Mouse (Mus musculus) liver, embryonic 11.5 days (tissue): ENCODE results near the gene Cabp1. TPM values are rescaled to one million over a fixed set of nuclear protein-coding genes. Genes with fewer than 3 reads are reported as not detected.

Experiments
- ATAC-seq: fragments of 200-750 bp; cut with Nextera tagmentation; replicated peaks from 2 replicates; pipeline ENCODE4 v1.8.0; 2017; ENCODE audit warnings: moderate number of reproducible peaks, mild to moderate bottlenecking, moderate TSS enrichment, moderate library complexity; ENCODE audit not compliant: low FRiP score
- DNase-seq: peaks from one replicate; pipeline ENCODE4 v3.0.0-alpha.2; 2017; ENCODE audit warnings: low spot score
- H3K27ac ChIP-seq: fragments of 300-500 bp; sonication (generic); 2 replicates; pipeline ENCODE4 v1.5.1; 2014; ENCODE audit warnings: mild to moderate bottlenecking, low read depth, low read length, control low read depth
- H3K27me3 ChIP-seq: fragments of 300-500 bp; sonication (generic); replicated peaks from 2 replicates; pipeline ENCODE4 v1.6.1; 2014; ENCODE audit warnings: low read length, mixed read lengths; ENCODE audit not compliant: control insufficient read depth, insufficient read depth
- H3K36me3 ChIP-seq: fragments of 300-500 bp; sonication (generic); 2 replicates; pipeline ENCODE4 v1.6.1; 2014; ENCODE audit warnings: mild to moderate bottlenecking, low read length, moderate library complexity, mixed read lengths; ENCODE audit not compliant: control insufficient read depth, insufficient read depth
- H3K4me1 ChIP-seq: fragments of 300-500 bp; sonication (generic); replicated peaks from 2 replicates; pipeline ENCODE4 v1.6.1; 2014; ENCODE audit warnings: low read length, mixed read lengths; ENCODE audit not compliant: control insufficient read depth, insufficient read depth
- H3K4me2 ChIP-seq: fragments of 300-500 bp; sonication (generic); 2 replicates; pipeline ENCODE4 v1.6.1; 2014; ENCODE audit warnings: mild to moderate bottlenecking, control low read depth, moderate library complexity
- H3K4me3 ChIP-seq: fragments of 300-500 bp; sonication (generic); 2 replicates; pipeline ENCODE4 v1.5.1; 2014; ENCODE audit warnings: low read depth, low read length, control low read depth
- H3K9ac ChIP-seq: fragments of 300-500 bp; sonication (generic); 2 replicates; pipeline ENCODE4 v1.6.1; 2014; ENCODE audit warnings: low read depth, low read length, control low read depth
- H3K9me3 ChIP-seq: fragments of 300-500 bp; sonication (generic); 2 replicates; pipeline ENCODE4 v1.6.1; 2016; ENCODE audit warnings: low read length, inconsistent platforms, mixed read lengths; ENCODE audit not compliant: control insufficient read depth
- WGBS: fragments of 180-500 bp; shearing (Covaris S2); extraction: QIAGEN DNeasy Blood & Tissue Kit; methylation state at CpG from one replicate; pipeline ENCODE4 v1.1.7; 2014; 5-methylcytosine and 5-hydroxymethylcytosine counted together
- polyA plus RNA-seq: library from polyadenylated mRNA; unstranded; fragments of >200 nt; fragmentation: Nextera tagmentation; extraction: Ambion mirVana; gene quantifications from 2 replicates; pipeline ENCODE4 v1.2.1, GENCODE M21; 2014

The Cabp1 gene
- polyA plus RNA-seq, 1 experiment from 2014 or later: 0.89 TPM

GRCm38 (mm10) chr5:115147388-115147787 is 46.8 kb downstream of the Cabp1 start:
- DNase-seq (no peak), ATAC-seq (no peak)
- WGBS: 76% methylated on average over 3 of the region's 3 CpGs
- H3K9me3 ChIP-seq: no peaks in the 10 kb centered on the region
- no peak overlapping the region for H3K27ac ChIP-seq
- H3K4me2 ChIP-seq: no peak overlapping the region
- H3K27me3 ChIP-seq: no peaks in the 10 kb centered on the region
- no peak overlapping the region for H3K4me3 ChIP-seq
- H3K36me3 ChIP-seq: peaks cover 48% of the 10 kb centered on the region
- no peaks in the 10 kb centered on the region for H3K4me1 ChIP-seq
- no peak overlapping the region for H3K9ac ChIP-seq

DNA sequence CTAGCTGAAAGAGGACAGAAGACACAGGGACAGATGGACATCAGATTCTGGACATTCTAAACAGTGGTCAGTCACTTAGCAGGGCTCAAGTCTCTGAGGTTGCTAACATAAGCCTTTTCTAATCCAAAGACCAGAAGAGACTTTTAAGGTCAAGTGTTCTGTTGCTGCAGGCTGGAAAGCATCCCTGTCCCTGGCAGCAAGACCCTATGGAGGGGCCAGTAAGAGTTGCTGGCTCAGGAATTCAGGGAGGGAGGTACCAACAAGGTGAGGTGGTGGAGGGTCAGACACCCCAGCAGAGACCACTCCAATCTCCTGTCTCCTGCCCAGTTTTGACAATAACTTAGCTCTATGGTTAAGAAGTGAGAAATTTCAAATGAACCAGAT is 47.4 kb downstream of the Cabp1 start:
- Histone ChIP-seq H3K4me1 (no peaks in the 10 kb centered on the region), H3K36me3 (peaks cover 48% of the 10 kb centered on the region), H3K9me3 (no peaks in the 10 kb centered on the region), H3K9ac (no peak overlapping the region), H3K4me3 (no peak overlapping the region), H3K27ac (no peak overlapping the region), H3K27me3 (no peaks in the 10 kb centered on the region), H3K4me2 (no peak overlapping the region)
- ATAC-seq: no peak
- DNase-seq: no peak

DNA sequence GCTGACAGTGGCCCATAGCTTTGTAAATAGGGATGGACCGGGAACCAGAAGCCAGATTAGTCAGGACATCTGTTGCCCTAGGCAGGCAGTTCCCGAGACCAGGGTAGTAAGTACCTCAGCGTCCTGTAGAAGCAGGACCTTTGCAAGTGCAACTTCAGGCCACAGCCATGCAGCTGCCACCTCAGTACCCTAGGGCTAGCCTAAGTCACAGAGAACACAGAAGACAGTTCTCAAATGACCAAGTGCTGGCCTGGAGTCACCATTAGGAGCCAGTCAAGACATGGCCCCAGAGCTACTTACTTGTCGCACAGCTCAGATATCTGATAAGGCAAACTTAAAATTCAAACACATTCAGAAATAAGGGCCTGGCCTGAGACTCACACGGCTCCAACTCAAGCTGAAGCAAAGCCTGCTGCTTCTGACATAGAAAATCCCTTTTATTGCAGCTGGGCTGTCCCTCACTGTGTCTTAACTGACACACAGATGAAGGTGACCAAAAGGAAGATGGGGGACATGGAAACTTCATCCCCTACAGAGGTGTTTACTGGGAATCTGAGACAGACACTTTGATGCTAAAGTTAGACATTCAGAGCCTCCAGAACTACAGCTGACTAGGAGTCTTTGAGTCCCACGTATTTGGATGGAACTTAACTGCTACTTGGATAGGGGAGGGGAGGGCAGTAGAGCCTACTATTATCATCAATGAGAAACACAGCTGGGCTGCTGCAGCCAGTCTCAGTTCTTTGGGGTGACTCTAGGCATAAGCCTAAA is 48.0 kb downstream of the Cabp1 start:
- H3K9me3 ChIP-seq: no peaks in the 10 kb centered on the region
- no peak overlapping the region for H3K9ac ChIP-seq
- no peak for ATAC-seq
- no peak overlapping the region for H3K4me3 ChIP-seq
- 78% methylated on average over 6 of the region's 6 CpGs for WGBS
- H3K27me3 ChIP-seq: no peaks in the 10 kb centered on the region
- H3K36me3 ChIP-seq: peaks cover 48% of the 10 kb centered on the region
- no peak overlapping the region for H3K4me2 ChIP-seq
- H3K27ac ChIP-seq: no peak overlapping the region
- no peaks in the 10 kb centered on the region for H3K4me1 ChIP-seq
- DNase-seq: no peak

DNA sequence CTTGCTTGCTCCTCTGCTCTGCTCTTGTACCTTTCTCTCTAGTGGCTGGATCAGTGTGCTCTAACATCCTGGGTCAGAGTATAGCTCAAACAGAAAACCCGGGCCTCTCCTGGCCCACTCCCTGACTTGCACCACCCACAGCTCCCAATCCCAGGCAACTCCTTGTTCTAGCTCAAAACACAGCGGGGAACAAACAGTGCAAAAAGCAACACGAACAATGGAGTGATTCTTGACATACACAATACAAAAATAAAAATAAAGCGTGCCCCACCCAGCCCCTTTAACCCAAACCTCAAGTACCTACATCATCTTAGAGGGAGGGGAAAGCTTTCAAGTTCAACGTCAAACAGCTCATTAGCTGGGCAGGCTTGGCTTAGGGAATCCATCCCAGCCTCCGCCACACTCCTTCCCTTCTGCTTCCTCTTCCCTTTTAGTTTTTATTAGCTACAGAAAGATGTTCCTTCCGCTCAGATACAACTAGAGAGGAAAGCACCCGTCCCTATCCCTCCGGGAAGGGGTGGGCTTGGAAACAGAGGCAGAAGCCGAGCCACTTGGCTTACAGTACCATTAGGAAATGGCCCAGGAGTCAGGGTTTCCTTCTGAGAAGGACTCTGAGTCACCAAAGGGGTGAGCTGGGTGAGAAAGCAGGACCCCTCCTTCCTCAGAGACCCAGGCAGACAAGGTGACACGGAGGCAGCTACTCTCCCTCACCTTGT is 48.8 kb downstream of the Cabp1 start:
- Histone ChIP-seq H3K27ac (no peak overlapping the region), H3K4me3 (no peak overlapping the region), H3K36me3 (peaks cover 41% of the 10 kb centered on the region), H3K4me1 (no peaks in the 10 kb centered on the region), H3K4me2 (no peak overlapping the region), H3K9me3 (no peaks in the 10 kb centered on the region), H3K9ac (no peak overlapping the region), H3K27me3 (no peaks in the 10 kb centered on the region)
- ATAC-seq (no peak), DNase-seq (no peak)
- WGBS: 80% methylated on average over 11 of the region's 11 CpGs

- no peak overlapping the region for H3K27ac ChIP-seq
- peaks cover 31% of the 10 kb centered on the region for H3K36me3 ChIP-seq
- WGBS: 80% methylated on average over 6 of the region's 6 CpGs
- no peaks in the 10 kb centered on the region for H3K27me3 ChIP-seq
- H3K4me2 ChIP-seq: no peak overlapping the region
- no peak for ATAC-seq
- no peak overlapping the region for H3K4me3 ChIP-seq
- no peak for DNase-seq
- no peaks in the 10 kb centered on the region for H3K4me1 ChIP-seq
- H3K9me3 ChIP-seq: no peaks in the 10 kb centered on the region
- H3K9ac ChIP-seq: no peak overlapping the region
Observed at GRCm38 (mm10) chr5:115144471-115144870, 49.7 kb downstream of the Cabp1 start.

- H3K27ac ChIP-seq: no peak overlapping the region
- 76% methylated on average over 10 of the region's 10 CpGs for WGBS
- H3K9ac ChIP-seq: no peak overlapping the region
- ATAC-seq: no peak
- H3K27me3 ChIP-seq: no peaks in the 10 kb centered on the region
- no peaks in the 10 kb centered on the region for H3K9me3 ChIP-seq
- no peak overlapping the region for H3K4me2 ChIP-seq
- no peak for DNase-seq
- H3K36me3 ChIP-seq: peaks cover 27% of the 10 kb centered on the region
- no peaks in the 10 kb centered on the region for H3K4me1 ChIP-seq
- no peak overlapping the region for H3K4me3 ChIP-seq
Observed at GRCm38 (mm10) chr5:115143552-115143951, 50.6 kb downstream of the Cabp1 start.

- no peak for DNase-seq
- WGBS: 86% methylated on average over 9 of the region's 9 CpGs
Observed at GRCm38 (mm10) chr5:115142166-115142697, 51.9 kb downstream of the Cabp1 start.

GRCm38 (mm10) chr5:115140726-115141125 is 53.5 kb downstream of the Cabp1 start:
- no peaks in the 10 kb centered on the region for H3K27me3 ChIP-seq
- H3K27ac ChIP-seq: no peak overlapping the region
- no peaks in the 10 kb centered on the region for H3K4me1 ChIP-seq
- no peak overlapping the region for H3K4me3 ChIP-seq
- no peak for DNase-seq
- H3K36me3 ChIP-seq: peaks cover 1% of the 10 kb centered on the region; the same call in 1 of the 2 replicates
- H3K9me3 ChIP-seq: no peaks in the 10 kb centered on the region
- H3K4me2 ChIP-seq: no peak overlapping the region
- H3K9ac ChIP-seq: no peak overlapping the region
- 55% methylated on average over 3 of the region's 3 CpGs for WGBS
- no peak for ATAC-seq

More at GRCm38 (mm10) chr5:115142166-115142697, 51.9 kb downstream of the Cabp1 start:
- Histone ChIP-seq H3K27ac (no peak overlapping the region), H3K4me3 (no peak overlapping the region), H3K4me2 (no peak overlapping the region), H3K27me3 (no peaks in the 10 kb centered on the region), H3K4me1 (no peaks in the 10 kb centered on the region), H3K36me3 (peaks cover 14% of the 10 kb centered on the region), H3K9ac (no peak overlapping the region), H3K9me3 (no peaks in the 10 kb centered on the region)
- ATAC-seq: no peak
